Mouse (Mus musculus) neutrophil, adult 59 days (primary cell): ENCODE measurements around the gene Adgre4. TPM values are rescaled to one million over a fixed set of nuclear protein-coding genes. Genes with fewer than 3 reads are reported as not detected.

Experiments
- total RNA-seq, 2 experiments: library from RNA; stranded (reverse); gene quantifications; 1 replicate in 1 of 2; 2 replicates in 1 of 2; pipeline ENCODE4 v1.2.4; 2023

Adgre4 gene
- total RNA-seq: 10 to 100 TPM; 13.5 to 18.9 TPM

GRCm38 (mm10) chr17:55749786-55750185 is at the start of gene Adgre4:
TSS of gene Adgre4 (plus strand) at chr17:55749984.

DNA sequence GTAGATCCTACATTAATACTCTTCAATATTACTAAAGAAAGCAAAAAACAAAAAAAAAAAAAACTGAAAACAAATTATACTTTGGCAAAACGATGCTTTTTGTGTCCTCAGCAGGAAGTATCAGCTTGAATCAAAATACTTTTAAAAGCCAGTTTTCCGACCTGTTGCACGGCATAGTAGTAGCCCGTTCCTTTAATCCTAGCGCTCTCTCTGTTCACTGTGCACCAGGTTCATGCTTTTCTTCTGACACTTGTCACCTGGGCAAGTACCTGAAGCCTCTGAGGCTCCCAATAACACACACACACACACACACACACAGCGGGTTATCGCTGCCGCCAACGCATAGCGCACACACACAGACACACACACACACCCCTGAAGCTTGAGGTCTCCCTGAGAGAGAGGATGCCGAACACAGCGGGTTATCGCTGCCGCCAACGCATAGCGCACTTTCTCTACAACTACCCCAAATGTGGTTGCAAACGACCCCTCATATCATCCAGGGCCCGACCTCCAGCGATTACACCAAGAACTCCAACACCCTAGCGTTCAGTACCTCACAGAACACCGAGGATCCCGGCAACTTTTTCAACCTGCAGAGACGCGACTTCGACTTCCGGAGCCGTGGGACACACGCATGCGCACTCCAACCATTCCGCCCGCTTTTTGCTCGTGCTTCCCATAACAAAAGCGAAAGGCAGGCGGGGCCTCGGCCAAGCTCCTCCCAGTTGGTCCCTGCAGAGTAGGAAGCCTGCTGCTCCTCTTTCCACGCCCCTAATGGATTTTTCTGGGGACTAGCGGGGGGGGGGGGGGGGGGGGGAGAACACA is 37.6 kb upstream of the Adgre4 start, which contains the start of gene Pot1b:
TSS of gene Pot1b (minus strand) at position 645 of the 828 bp plus-strand sequence.

DNA sequence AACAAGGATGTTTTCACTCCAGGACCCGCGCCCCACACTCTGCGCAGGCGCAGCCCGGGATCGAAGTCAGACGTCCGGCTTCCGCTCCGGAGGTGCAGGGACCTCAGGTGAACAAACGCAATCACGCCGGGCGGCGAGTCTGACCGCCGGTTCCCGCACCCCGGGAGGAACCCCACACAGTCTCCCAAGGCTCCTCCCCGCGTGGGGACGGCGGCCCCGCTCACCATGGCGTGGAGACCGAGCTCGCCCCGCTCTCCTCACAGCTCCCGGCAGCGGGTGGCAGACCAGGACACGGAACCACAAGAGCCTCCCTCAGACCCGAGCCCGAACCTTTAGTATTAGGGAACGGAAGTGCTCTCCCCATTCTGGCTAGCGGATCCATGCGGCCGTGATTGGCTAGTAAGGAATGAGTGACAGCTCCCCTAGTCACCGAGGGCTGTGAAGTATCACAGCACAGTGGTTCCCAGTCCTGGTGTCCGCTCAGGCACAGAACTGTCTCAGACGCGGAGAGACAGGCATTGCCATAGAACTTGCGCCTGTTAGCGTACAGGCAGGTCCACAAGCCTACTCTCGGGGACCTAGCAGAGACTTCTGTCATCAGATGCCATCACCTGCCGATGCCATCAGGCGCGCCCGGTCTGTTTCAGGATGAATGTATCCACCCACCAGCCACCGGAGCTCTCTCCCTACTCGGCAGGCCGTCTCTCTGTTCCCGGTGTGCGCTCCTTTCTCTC is 129.0 kb downstream of the Adgre4 start, which contains the start of gene Zfp119a:
TSS of gene Zfp119a (minus strand) at position 295 of the 734 bp plus-strand sequence.

Other genes starting within 250 kb of the Adgre4 start
- not detected for gene Vmn2r118, start 124.8 kb upstream of the Adgre4 start, total RNA-seq
- 10 to 100 TPM; 23.8 to 29.6 TPM for gene Pot1b, start 37.4 kb upstream of the Adgre4 start, total RNA-seq
- gene Zfp119a, start 128.9 kb downstream of the Adgre4 start, total RNA-seq: 1 to 10 TPM; 3.1 to 5.9 TPM
- gene Zfp959, start 142.1 kb downstream of the Adgre4 start, total RNA-seq: 1 to 10 TPM; 6.5 to 6.9 TPM
- gene Zfp119b, start 199.5 kb downstream of the Adgre4 start, total RNA-seq: 1 to 10 TPM; 4.6 to 5.2 TPM
- 100 to 1,000 TPM; 124 to 153 TPM for gene Ebi3, start 202.7 kb downstream of the Adgre4 start, total RNA-seq
- gene Yju2, start 209.1 kb downstream of the Adgre4 start, total RNA-seq: 10 to 100 TPM; 24.1 to 24.2 TPM
- 1 to 10 TPM in 1 of 2 experiments, under 1 TPM in 1; 0.35 to 1.6 TPM for gene Shd, start 220.5 kb downstream of the Adgre4 start, total RNA-seq
- not detected for gene Fsd1, start 236.5 kb downstream of the Adgre4 start, total RNA-seq